Mouse (Mus musculus): ENCODE measurements around the gene Ceacam20. TPM values are rescaled to one million over a fixed set of nuclear protein-coding genes. Genes with fewer than 3 reads are reported as not detected.

The Ceacam20 gene
- polyA plus RNA-seq, 1 experiment from 2014 or later = not detected

DNA sequence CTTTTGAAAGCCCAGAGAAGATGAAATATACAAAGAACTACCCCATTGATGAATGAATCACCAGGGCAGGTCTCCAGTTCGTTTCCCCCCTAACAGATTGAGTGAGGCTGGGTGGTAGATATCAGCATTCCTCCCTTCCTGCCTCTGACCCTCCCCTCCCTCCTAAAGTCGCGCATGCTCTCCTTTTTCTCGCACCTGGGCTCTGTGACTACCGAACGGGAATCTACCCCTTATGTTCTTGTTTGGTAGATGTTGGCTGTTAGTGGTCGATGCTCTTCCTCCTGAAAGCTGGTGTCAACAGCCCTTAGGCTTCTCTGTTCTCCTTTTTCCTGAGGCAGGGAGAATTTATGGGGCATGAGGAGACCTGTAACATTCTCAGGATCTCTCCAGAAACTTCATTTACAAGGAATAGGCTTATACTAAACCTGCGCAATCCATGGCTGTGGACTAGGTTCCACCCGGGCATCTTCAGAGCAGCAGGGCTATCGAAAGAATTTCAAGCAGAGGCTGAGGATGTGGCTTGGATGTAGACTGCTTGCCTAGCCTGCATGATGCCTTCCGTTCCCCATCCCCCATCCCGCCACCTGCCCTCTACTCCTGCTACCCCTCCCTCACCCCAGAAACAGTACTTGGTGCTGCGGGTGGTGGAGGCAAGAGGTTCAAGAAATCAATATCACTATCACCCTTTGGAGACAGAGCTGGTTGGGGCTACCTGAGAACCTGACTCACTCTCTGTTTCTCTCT, 32.9 kb upstream of the Ceacam20 start:
- Histone ChIP-seq H3K27me3 (replicated peaks; ENCODE audit: control insufficient read depth, insufficient read depth, low read length) (no peaks in the 10 kb centered on the region), H3K9me3 (ENCODE audit: control insufficient read depth, low read length) (no peaks in the 10 kb centered on the region), H3K4me1 (ENCODE audit: control insufficient read depth, insufficient read depth, low read depth, low read length) (no peaks in the 10 kb centered on the region; the same call in 1 of the 2 replicates), H3K4me2 (ENCODE audit: low read length) (peak overlapping the region; percentile 55), H3K36me3 (ENCODE audit: control insufficient read depth, insufficient read depth, low read length) (no peaks in the 10 kb centered on the region), H3K4me3 (ENCODE audit: low read length) (peak overlapping the region; percentile 32; the same call in 1 of the 2 replicates), H3K9ac (ENCODE audit: low read depth, low read length) (0 out of 2 replicates have a peak overlapping the region, but pooled peaks have one; percentile 16), H3K27ac (ENCODE audit: low read depth, low read length) (no peak overlapping the region)
- 24% methylated on average over 13 of the region's 13 CpGs for WGBS
- peak; percentile 62 for ATAC-seq

DNA sequence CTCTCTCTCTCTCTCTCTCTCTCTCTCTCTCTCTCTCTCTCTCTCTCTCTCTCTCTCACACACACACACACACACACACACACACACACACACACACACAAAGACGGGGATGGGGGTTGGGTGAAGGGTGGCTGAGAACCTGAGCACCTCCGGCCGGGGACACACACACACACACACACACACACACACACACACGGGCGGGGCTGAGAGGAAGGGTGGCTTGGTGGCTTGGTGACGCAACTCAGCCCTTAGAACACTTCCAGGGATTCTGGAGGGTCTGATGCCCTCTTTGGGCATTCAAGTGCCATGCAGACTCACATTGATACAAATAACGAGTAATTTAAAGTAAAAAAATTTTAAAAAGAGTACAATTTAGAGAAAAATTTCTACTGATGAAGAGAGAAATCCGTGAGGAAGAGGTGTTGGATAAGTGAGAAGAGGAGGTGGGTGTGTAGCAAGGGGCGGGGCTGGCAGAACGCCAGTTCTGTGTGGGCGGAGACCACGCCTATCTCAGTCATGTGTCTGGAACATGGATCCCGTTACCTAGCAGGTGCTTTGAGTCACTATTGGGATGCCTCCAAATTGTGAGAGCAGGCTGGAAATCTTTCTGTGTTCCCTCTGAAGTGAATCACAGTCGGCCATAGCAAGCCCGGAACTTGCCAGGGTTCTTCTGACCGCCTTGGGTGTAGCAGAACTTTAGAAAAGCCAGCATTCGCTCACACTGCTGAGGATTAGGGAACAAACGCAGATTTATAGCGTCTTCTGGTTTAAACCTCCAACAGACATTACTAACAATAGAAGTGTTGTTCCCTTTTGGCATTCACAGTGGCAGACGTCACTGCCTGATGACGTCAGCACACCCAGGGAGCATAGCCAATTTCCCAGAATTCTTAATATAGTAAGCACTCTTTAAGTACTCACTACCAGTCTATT, 32.1 kb upstream of the Ceacam20 start:
- Histone ChIP-seq H3K4me3 (ENCODE audit: low read length) (peak overlapping the region; percentile 32), H3K4me2 (ENCODE audit: low read length) (peak overlapping the region; percentile 55), H3K27ac (ENCODE audit: low read depth, low read length) (peak overlapping the region; percentile 67), H3K9me3 (ENCODE audit: control insufficient read depth, low read length) (no peaks in the 10 kb centered on the region), H3K9ac (ENCODE audit: low read depth, low read length) (peak overlapping the region; percentile 44; the same call in 1 of the 2 replicates), H3K4me1 (ENCODE audit: control insufficient read depth, insufficient read depth, low read depth, low read length) (no peaks in the 10 kb centered on the region; the same call in 1 of the 2 replicates), H3K27me3 (replicated peaks; ENCODE audit: control insufficient read depth, insufficient read depth, low read length) (no peaks in the 10 kb centered on the region), H3K36me3 (ENCODE audit: control insufficient read depth, insufficient read depth, low read length) (no peaks in the 10 kb centered on the region)
- 20% methylated on average over 21 of the region's 21 CpGs for WGBS
- ATAC-seq = peak; percentile 84

DNA sequence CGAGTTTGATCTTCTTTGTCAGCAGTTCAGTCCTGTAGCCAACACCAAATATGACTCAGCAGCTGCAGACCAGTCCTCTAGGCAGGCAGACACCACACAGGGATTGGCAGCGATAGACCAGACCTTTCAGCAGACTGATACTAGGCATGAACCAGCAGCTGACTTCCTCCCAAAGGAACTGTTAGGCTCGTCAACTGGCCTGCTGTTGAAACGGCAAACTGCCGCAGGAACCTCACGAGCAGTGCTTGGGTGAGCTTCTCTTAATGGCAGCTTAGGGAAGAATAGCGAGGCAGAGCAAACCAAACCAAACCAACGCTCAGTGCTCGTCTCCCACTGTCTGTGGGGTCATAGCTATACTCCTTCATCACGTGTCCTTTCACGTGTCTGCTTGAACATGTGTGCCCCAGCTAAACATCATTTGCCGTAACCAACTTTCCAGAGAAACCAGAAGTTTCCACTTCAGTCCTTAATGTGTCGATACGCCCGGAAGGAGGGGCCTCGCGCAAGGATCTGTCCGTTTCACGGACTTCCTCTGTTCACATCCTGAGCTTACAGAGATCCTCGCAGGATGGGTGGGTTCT, 30.0 kb upstream of the Ceacam20 start:
- Histone ChIP-seq H3K27me3 (replicated peaks; ENCODE audit: control insufficient read depth, insufficient read depth, low read length) (no peaks in the 10 kb centered on the region), H3K36me3 (ENCODE audit: control insufficient read depth, insufficient read depth, low read length) (no peaks in the 10 kb centered on the region), H3K4me3 (ENCODE audit: low read length) (no peak overlapping the region), H3K27ac (ENCODE audit: low read depth, low read length) (no peak overlapping the region), H3K9ac (ENCODE audit: low read depth, low read length) (no peak overlapping the region), H3K9me3 (ENCODE audit: control insufficient read depth, low read length) (no peaks in the 10 kb centered on the region), H3K4me2 (ENCODE audit: low read length) (no peak overlapping the region), H3K4me1 (ENCODE audit: control insufficient read depth, insufficient read depth, low read depth, low read length) (no peaks in the 10 kb centered on the region; the same call in 1 of the 2 replicates)
- ATAC-seq = no peak
- WGBS = 81% methylated on average over 20 of the region's 20 CpGs

DNA sequence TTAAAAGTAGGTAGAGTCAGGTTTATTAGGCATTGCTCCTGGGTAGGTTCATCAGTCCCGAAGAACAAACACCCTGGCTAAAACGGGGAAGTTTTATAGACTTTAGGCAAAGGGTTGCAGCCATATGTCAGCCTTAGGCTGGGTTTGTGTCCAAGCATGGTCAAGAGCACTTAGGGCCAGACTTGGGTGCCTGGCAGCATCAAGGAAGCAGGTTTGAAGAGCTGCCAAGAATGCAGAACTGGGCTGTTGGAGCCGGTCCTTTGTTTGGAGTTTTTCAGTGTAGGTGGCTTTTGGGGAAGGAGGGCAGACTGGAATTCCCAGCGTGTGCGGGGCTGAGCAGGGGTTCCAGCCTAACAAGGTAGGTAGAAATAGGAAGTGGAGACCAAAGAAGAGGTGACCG, 29.3 kb upstream of the Ceacam20 start:
- H3K9ac ChIP-seq (ENCODE audit: low read depth, low read length) = no peak overlapping the region
- no peaks in the 10 kb centered on the region; the same call in 1 of the 2 replicates for H3K4me1 ChIP-seq (ENCODE audit: control insufficient read depth, insufficient read depth, low read depth, low read length)
- 77% methylated on average over 6 of the region's 6 CpGs for WGBS
- H3K27me3 ChIP-seq (replicated peaks; ENCODE audit: control insufficient read depth, insufficient read depth, low read length) = no peaks in the 10 kb centered on the region
- H3K4me2 ChIP-seq (ENCODE audit: low read length) = no peak overlapping the region
- no peak overlapping the region for H3K27ac ChIP-seq (ENCODE audit: low read depth, low read length)
- no peaks in the 10 kb centered on the region for H3K36me3 ChIP-seq (ENCODE audit: control insufficient read depth, insufficient read depth, low read length)
- H3K4me3 ChIP-seq (ENCODE audit: low read length) = no peak overlapping the region
- ATAC-seq = no peak
- no peaks in the 10 kb centered on the region for H3K9me3 ChIP-seq (ENCODE audit: control insufficient read depth, low read length)

DNA sequence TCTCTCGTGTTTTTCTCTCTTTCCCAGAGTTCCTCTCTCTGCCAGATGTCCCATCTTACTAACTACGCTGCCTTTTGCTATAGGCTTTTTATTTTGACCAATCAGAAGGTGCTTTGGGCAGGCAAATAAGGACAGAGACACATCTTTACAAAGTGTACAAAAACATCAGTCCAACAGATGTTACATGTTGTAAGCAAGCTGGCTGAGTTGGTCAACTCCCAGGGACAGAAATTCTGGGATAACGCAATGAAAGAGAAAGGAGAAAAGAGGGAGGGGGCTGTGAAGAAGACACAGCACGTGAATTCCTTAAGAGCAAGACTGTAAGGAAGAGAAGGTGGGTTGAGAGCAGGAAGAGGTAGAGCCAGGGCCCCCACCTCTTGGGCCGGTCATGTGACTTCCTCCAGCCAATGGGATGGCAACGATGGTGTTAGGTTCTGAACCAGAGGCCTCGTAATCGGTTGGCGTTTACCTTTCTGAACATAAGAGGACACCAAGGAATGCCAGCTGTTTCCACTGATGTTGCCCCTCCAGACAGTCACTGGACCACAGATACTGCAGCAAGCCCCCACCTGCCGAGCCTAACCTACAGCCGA, 27.9 kb upstream of the Ceacam20 start:
- WGBS = 82% methylated on average over 11 of the region's 11 CpGs
- Histone ChIP-seq H3K4me3 (ENCODE audit: low read length) (no peak overlapping the region), H3K4me2 (ENCODE audit: low read length) (no peak overlapping the region), H3K36me3 (ENCODE audit: control insufficient read depth, insufficient read depth, low read length) (no peaks in the 10 kb centered on the region), H3K9me3 (ENCODE audit: control insufficient read depth, low read length) (no peaks in the 10 kb centered on the region), H3K27ac (ENCODE audit: low read depth, low read length) (no peak overlapping the region), H3K27me3 (replicated peaks; ENCODE audit: control insufficient read depth, insufficient read depth, low read length) (no peaks in the 10 kb centered on the region), H3K9ac (ENCODE audit: low read depth, low read length) (no peak overlapping the region), H3K4me1 (ENCODE audit: control insufficient read depth, insufficient read depth, low read depth, low read length) (no peaks in the 10 kb centered on the region; the same call in 1 of the 2 replicates)
- no peak for ATAC-seq

DNA sequence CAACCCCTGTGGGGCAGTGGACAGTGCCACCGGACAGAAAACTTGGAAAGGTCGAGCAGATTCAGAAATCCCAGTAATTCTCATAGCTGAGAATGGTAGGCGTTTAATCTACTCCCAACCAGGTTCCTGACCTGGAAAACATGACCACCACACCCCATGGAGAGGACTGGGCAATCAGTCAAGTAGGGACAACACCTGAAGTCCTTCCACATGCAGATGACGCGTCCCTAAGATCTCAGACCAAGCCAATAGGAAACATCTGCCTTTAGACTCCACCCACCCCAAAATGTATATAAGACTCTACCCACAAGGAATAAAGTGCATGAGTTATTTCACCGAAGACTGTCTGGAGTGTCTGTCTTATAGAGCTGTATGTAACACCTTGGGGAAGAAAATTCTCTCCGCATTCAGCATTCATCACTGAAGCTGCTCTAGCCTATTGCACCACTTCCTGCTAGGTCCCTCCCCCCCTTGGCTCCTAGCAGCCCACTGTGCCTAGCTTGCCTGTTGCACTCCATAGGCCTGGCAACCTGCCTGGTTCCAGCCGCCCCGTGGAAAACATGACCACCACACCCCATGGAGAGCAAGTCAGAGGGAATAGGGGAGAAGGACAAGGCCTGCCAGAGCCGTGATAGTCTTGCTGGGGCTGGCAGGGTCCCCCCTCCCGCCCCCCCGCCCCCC, 25.5 kb upstream of the Ceacam20 start:
- Histone ChIP-seq H3K27me3 (replicated peaks; ENCODE audit: control insufficient read depth, insufficient read depth, low read length) (no peaks in the 10 kb centered on the region), H3K4me2 (ENCODE audit: low read length) (no peak overlapping the region), H3K4me3 (ENCODE audit: low read length) (no peak overlapping the region), H3K9me3 (ENCODE audit: control insufficient read depth, low read length) (no peaks in the 10 kb centered on the region), H3K4me1 (ENCODE audit: control insufficient read depth, insufficient read depth, low read depth, low read length) (no peaks in the 10 kb centered on the region), H3K9ac (ENCODE audit: low read depth, low read length) (no peak overlapping the region), H3K27ac (ENCODE audit: low read depth, low read length) (no peak overlapping the region), H3K36me3 (ENCODE audit: control insufficient read depth, insufficient read depth, low read length) (no peaks in the 10 kb centered on the region)
- 0 out of 2 replicates have a peak, but pooled peaks have one; percentile 42 for ATAC-seq
- 53% methylated on average over 11 of the region's 12 CpGs for WGBS

DNA sequence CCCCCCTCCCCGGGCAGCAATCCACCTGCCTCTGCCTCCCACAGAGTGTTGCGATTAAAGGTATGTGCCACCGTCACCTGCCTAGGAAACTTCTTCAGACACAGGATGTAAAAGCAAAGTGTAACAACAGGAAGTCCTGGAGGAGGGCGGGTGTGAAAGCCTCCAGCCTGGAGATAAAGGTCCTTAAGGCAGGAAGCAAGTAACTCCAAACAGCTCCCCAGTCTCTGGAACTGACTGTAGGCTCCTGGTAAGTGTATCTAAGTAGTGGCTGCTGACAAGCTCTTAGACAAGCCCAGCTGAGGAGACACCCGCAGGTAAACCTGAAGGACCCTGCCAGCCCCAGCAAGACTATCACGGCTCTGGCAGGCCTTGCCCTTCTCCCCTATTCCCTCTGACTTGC, 25.0 kb upstream of the Ceacam20 start:
- H3K27ac ChIP-seq (ENCODE audit: low read depth, low read length) = no peak overlapping the region
- no peaks in the 10 kb centered on the region for H3K27me3 ChIP-seq (replicated peaks; ENCODE audit: control insufficient read depth, insufficient read depth, low read length)
- H3K36me3 ChIP-seq (ENCODE audit: control insufficient read depth, insufficient read depth, low read length) = no peaks in the 10 kb centered on the region
- no peaks in the 10 kb centered on the region for H3K4me1 ChIP-seq (ENCODE audit: control insufficient read depth, insufficient read depth, low read depth, low read length)
- ATAC-seq = no peak
- H3K9ac ChIP-seq (ENCODE audit: low read depth, low read length) = no peak overlapping the region
- no peak overlapping the region for H3K4me2 ChIP-seq (ENCODE audit: low read length)
- 46% methylated on average over 5 of the region's 6 CpGs for WGBS
- no peak overlapping the region for H3K4me3 ChIP-seq (ENCODE audit: low read length)
- H3K9me3 ChIP-seq (ENCODE audit: control insufficient read depth, low read length) = no peaks in the 10 kb centered on the region

DNA sequence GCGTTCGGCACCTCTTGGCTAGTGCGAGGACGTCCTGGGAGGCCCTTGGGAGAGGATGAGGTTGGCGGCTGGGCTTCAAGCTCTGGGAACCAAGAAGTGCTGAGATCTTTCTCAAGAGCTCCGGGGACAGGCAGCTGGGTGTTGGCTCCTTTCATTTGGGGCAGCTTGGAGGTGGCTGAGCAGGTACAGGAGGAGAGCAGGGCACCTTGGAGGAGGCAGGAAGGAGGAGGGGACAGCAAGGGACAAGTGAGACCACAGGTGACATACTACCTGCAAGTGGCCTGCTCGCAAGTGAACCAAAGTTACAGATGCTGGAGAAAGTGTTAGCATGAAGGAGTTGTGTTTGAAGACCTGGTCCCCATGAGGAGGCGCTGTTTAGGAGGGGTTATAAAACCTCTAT, 20.5 kb upstream of the Ceacam20 start:
- H3K4me2 ChIP-seq (ENCODE audit: low read length) = no peak overlapping the region
- WGBS = 94% methylated on average over 8 of the region's 8 CpGs
- H3K27ac ChIP-seq (ENCODE audit: low read depth, low read length) = no peak overlapping the region
- H3K4me3 ChIP-seq (ENCODE audit: low read length) = no peak overlapping the region
- no peak for ATAC-seq
- H3K36me3 ChIP-seq (ENCODE audit: control insufficient read depth, insufficient read depth, low read length) = no peaks in the 10 kb centered on the region
- H3K9me3 ChIP-seq (ENCODE audit: control insufficient read depth, low read length) = no peaks in the 10 kb centered on the region
- no peaks in the 10 kb centered on the region for H3K4me1 ChIP-seq (ENCODE audit: control insufficient read depth, insufficient read depth, low read depth, low read length)
- no peaks in the 10 kb centered on the region for H3K27me3 ChIP-seq (replicated peaks; ENCODE audit: control insufficient read depth, insufficient read depth, low read length)
- H3K9ac ChIP-seq (ENCODE audit: low read depth, low read length) = no peak overlapping the region
